Mouse (Mus musculus) adrenal gland, postnatal 4 days (tissue): ENCODE data around the gene Setmar. TPM values are rescaled to one million over a fixed set of nuclear protein-coding genes. Genes with fewer than 3 reads are reported as not detected.
"Not testable (repeated sequence)": the region's sequence is repeated elsewhere in the genome, so short reads cannot be mapped to it uniquely, and the experiment has no call there.

Experiments used
- DNase-seq, 2 experiments: peaks; one replicate each; pipeline ENCODE4 v3.0.0; 2021 to 2022; ENCODE audit warnings: low spot score in 2 of 2, mixed read lengths in 2 of 2
- long read RNA-seq, 2 experiments: library from polyadenylated mRNA; stranded (forward); transcript quantifications; one replicate each; pipeline ENCODE4 v2.0.0; 2021
- total RNA-seq, 2 experiments: library from RNA; stranded (reverse); gene quantifications; 2 replicates each; pipeline ENCODE4 v1.2.3; 2021

The Setmar gene
- total RNA-seq = 1 to 10 TPM; 7.1 to 8.0 TPM
- long read RNA-seq, experiment 1, partial matches to known transcripts = 1 of 3 reads
- long read RNA-seq, experiment 1, other reads (novel, unspliced or antisense) = 1 of 3 reads
- long read RNA-seq, experiment 2, partial matches to known transcripts = 0 of 4 reads
- long read RNA-seq, experiment 2, other reads (novel, unspliced or antisense) = 3 of 4 reads

DNA sequence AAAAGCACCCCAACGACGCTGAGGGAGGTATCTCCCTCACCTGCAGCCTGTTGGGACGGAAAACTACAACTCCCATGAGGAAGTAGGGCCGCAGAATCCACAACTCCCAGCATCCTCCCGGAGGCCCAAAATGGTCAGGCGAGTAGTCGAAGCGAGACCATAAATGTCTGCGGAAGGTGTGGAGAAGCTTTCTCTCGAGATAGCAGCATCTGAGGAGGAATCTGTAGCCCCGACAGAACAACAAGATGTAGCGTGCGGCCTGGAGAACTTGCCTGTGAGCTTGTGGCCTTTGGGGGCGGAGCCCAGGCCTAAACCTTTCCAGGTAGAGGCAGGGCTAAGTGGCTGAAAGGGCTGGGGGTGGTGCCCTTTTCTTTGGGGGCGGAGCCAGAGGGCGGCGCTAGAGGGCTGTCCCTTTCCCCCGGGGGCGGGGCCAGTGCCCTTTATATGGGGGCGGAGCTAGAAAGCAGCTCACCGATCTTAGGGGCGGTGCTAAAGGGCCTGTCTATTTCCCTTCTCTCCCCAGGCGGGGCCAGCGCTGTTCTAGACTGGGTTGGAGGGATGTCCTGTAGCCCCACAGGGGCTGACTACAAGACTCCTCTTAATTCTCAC is at the start of gene Setmar:
TSS of gene Setmar (plus strand) at position 128 of the 609 bp plus-strand sequence.
- DNase-seq = peak; percentile 93 to 96

GRCm38 (mm10) chr6:108021646-108022045 is 43.2 kb upstream of the Setmar start:
- no peak for DNase-seq

GRCm38 (mm10) chr6:108055041-108055440 is 9.8 kb upstream of the Setmar start:
- DNase-seq = not testable (repeated sequence)

DNA sequence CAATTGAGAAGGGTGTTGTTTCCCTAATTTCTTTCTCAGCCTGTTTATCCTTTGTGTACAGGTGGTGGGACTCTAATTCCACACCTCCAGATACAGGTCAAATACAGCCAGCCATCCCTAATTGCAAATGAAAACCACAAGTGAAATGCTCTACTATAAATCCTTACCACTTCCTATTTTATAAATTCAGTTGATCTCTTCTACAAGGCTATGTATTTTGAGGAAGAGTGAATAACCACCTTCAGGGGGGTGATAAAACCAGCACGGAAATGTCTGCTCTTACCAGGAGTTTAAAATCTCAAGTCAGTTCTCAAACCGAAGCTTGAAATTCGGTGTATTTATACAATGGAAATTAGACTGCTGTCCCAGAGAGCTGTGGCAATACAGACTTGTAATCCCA is 8.9 kb upstream of the Setmar start:
- DNase-seq = no peak

DNA sequence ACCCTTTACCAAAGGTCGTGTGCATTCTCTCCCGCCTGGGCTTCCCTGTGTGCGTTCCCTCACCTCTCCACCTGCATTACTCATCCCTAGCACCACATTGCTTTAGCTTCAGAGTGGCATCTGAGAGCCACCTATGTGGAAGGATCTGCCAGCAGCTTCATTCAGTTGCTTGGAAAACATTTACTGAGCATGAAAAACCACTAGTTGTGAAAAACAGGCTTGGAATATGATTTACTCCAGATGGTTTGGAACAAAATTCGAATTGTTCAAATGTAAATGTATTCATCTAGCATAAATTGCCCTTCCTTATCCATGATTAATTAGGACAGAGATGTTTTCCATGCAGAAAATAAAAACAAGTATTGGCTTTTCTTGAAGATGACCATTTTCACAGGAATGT is 7.5 kb upstream of the Setmar start:
- no peak for DNase-seq

- no peak for DNase-seq
Observed at GRCm38 (mm10) chr6:108058066-108058465, 6.8 kb upstream of the Setmar start.

GRCm38 (mm10) chr6:108061121-108061520 is 3.7 kb upstream of the Setmar start:
- no peak for DNase-seq

DNA sequence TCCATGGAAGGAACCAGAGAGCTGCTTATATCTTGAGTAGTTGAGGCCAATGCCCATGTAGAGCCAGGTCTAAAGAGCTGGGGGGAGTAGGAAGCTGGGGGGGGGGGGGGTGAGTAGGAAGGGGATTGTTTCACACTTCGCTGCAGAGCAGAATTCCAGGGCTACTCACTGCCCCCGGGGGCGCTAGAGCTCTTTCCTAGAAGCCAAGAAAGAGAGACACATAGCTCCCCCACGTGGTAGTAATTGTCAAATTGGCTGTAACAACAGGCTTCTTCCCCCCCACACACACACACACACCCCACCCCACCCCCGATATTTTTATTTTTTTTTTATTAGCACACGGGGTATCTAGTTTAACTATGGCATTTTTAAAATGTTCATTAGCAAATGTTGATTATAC is 738 bp downstream of the Setmar start:
- peak; percentile 16 to 63 for DNase-seq

DNA sequence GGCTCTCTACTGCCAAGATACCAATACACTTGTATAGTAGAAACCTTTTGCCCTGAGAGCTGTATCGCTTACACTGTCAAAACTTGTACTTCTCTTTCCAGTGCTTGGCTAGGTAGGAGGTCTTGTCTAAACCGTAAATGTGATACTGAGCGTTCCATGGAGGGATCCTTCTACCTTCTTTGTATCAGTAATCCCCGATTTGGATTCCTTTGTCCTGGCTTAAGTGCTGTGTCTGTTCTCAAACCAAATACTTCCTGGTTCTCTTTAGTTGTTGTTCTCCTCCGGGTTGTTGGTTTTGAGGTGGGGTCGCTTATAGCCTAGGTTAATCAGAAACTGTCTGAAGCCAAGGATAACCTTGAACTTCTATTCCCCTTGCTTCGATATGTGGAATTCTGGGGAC is 6.1 kb downstream of the Setmar start:
- DNase-seq = no peak

DNA sequence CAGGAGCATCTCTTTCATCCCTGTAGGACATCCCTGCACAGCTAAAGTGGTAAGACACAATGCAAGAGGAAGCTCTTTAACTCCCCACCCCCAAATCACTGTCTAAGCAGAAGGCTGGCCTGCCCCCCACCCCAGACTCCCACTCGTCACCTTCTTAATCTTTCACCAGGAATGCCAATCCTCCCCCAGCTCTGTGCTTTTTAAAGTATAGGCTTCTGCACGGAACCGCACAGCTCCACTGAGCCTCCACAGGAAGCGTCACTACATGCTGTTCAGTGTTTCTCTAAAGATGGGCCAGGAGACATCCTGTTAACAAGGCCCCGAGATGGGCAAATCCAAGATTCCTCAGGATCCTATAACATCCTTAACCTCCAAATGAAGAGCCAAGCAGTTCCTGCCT is 8.2 kb downstream of the Setmar start:
- DNase-seq = no peak

GRCm38 (mm10) chr6:108073931-108074330 is 9.1 kb downstream of the Setmar start:
- DNase-seq = no peak

DNA sequence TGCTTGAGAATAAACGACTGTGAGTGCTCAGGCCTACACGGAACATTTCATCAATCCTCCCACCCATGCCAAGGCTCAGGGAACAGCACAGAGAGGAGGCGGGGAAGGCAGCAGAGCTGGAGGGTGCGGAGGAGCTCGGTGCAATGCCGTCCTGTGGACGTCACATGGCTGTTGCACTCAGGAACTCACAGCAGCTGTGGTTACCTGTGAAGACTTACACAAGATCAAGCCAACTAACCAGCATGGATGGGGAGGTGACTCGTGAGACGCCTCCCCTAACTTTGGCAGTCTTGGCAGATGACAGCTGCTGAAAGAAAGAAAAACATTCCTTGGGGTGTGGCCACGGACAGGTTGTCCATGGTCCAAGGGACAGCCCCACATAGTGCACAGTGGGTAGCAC is 9.8 kb downstream of the Setmar start:
- DNase-seq = no peak

DNA sequence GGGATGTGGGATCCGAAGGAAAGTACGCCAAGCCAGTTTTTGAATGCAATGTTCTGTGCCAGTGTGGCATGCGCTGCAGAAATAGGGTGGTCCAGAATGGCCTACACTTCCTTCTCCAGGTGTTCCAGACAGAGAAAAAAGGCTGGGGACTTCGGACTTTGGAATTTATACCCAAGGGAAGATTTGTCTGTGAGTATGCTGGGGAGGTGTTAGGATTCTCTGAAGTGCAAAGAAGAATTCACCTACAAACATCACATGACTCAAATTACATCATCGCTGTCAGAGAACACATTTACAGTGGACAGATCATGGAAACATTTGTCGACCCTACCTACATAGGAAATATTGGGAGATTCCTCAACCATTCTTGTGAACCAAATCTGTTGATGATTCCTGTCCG is 11.0 kb downstream of the Setmar start:
- no peak for DNase-seq

GRCm38 (mm10) chr6:108091296-108091695 is 26.5 kb downstream of the Setmar start:
- no peak for DNase-seq

GRCm38 (mm10) chr6:108092646-108093045 is 27.8 kb downstream of the Setmar start:
- DNase-seq = no peak

- no peak for DNase-seq
Observed at GRCm38 (mm10) chr6:108093449-108093848, 28.6 kb downstream of the Setmar start.

GRCm38 (mm10) chr6:108095445-108095844 is 30.6 kb downstream of the Setmar start:
- no peak for DNase-seq

DNA sequence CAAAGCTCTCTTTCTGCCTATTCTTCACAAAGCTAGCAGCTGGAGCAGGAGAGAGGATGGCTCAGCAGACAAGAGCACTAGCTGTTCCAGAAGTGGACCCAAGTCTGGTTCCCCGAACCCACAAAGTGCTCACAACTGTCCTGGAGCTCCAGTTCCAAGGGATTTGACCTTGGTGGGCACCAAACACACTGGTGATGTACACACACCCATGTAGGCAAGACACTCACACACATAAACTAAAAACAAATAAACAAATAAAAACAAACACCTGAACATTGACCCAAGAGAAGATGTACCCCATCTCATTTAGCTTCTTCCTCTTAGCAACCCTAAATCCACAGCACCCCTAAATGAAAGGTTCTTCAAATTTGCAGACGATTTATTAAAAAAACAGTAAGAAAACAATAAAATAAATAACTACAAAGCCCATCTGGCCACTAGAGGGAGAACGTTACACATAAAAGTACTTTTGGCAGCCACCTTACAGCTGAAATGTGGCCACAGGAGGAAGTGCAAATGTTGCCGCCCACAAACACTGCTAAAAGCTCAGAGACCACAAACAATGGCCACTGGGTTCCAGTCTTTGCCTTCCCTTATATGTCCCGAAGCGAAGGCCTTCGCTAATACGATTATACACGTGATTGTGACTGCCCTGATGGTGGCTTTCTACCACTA is 33.5 kb downstream of the Setmar start:
- peak in 1 of 2 experiments; percentile 27 for DNase-seq

- DNase-seq = no peak
Observed at GRCm38 (mm10) chr6:108098846-108099217, 34.0 kb downstream of the Setmar start.

- no peak for DNase-seq
Observed at GRCm38 (mm10) chr6:108101936-108102830, 37.3 kb downstream of the Setmar start.

GRCm38 (mm10) chr6:108107376-108107775 is 42.5 kb downstream of the Setmar start:
- no peak for DNase-seq

- DNase-seq = no peak
Observed at GRCm38 (mm10) chr6:108110336-108110735, 45.5 kb downstream of the Setmar start.
